Comparison of ENCODE assay signal across 12 mouse cellular contexts in genomic region chr10:71905029-71905428, GRCm38 (mm10).
"Had no signal": no experiment of that assay in that cellular context is flagged by ENCODE, and none has a peak within 500 bp of the region (broad histone marks: within the 10 kb centered on the region; RNA-seq: fewer than 3 reads in every experiment).

No protein-coding gene starts in this region.

- H3K36me3 ChIP-seq: liver, embryonic 13.5 days had no signal

- DNase-seq: kidney, postnatal 25 days; layer of hippocampus, postnatal 36 days; liver, embryonic 13.5 days; lung, adult 2 months; lung, postnatal 14 days; lung, postnatal 4 days; midbrain, embryonic 14.5 days; thymus, adult 2 months; thymus, postnatal 14 days; thymus, postnatal 4 days had no signal

- H3K4me2 ChIP-seq: liver, embryonic 13.5 days; midbrain, embryonic 11.5 days had no signal

- H3K4me1 ChIP-seq: liver, embryonic 13.5 days had no signal

- H3K27me3 ChIP-seq: liver, embryonic 13.5 days had no signal

- H3K27ac ChIP-seq: left cerebral cortex, adult 2 months; liver, embryonic 13.5 days had no signal

- H3K4me3 ChIP-seq: left cerebral cortex, adult 2 months; liver, embryonic 13.5 days had no signal

- H3K9ac ChIP-seq: liver, embryonic 13.5 days had no signal
